Mouse (Mus musculus) adrenal gland (tissue): ENCODE measurements around the gene Smim24.

Experiments
- intact Hi-C: fragments of 180-260 bp; cut with DNase I; formaldehyde crosslinking; loops from one replicate; pipeline ENCODE4 v1.15.1; 2025

The Smim24 gene

GRCm38 (mm10) chr10:81365073-81365472, 27.8 kb upstream of the Smim24 start:
- intact Hi-C loops = no loop called here

GRCm38 (mm10) chr10:81365672-81366476, 27.0 kb upstream of the Smim24 start, which contains the start of gene 4930404N11Rik:
Gene 4930404N11Rik, minus strand, starts transcription at chr10:81365816.
- intact Hi-C loops = no loop called here

- intact Hi-C loops = no loop called here
Measured at GRCm38 (mm10) chr10:81366477-81367206, 26.2 kb upstream of the Smim24 start.

GRCm38 (mm10) chr10:81367207-81367495, 25.7 kb upstream of the Smim24 start:
- intact Hi-C loops = no loop called here

- intact Hi-C loops = no loop called here
Measured at GRCm38 (mm10) chr10:81375322-81375721, 17.5 kb upstream of the Smim24 start.

- intact Hi-C loops = no loop called here
Measured at GRCm38 (mm10) chr10:81376561-81377361, 16.1 kb upstream of the Smim24 start.

GRCm38 (mm10) chr10:81377362-81377664, 15.5 kb upstream of the Smim24 start:
- intact Hi-C loops = no loop called here

GRCm38 (mm10) chr10:81377793-81378552, 14.9 kb upstream of the Smim24 start, which contains the start of gene Fzr1:
Gene Fzr1, minus strand, starts transcription at chr10:81378516.
- intact Hi-C loops = no loop called here

- intact Hi-C loops = no loop called here
Measured at GRCm38 (mm10) chr10:81378553-81379182, 14.2 kb upstream of the Smim24 start.

GRCm38 (mm10) chr10:81379183-81379553, 13.7 kb upstream of the Smim24 start:
- intact Hi-C loops = no loop called here

GRCm38 (mm10) chr10:81379809-81380378, 13.0 kb upstream of the Smim24 start:
- intact Hi-C loops = no loop called here

GRCm38 (mm10) chr10:81382039-81382438, 10.8 kb upstream of the Smim24 start:
- intact Hi-C loops = no loop called here

- intact Hi-C loops = no loop called here
Measured at GRCm38 (mm10) chr10:81383802-81384604, 8.8 kb upstream of the Smim24 start, which contains the start of the genes Dohh and Gm48551. Gene Dohh, plus strand, starts transcription at chr10:81384428. Gene Gm48551, plus strand, starts transcription at chr10:81384466.

GRCm38 (mm10) chr10:81384605-81384982, 8.3 kb upstream of the Smim24 start:
- intact Hi-C loops = no loop called here

GRCm38 (mm10) chr10:81385603-81386306, 7.1 kb upstream of the Smim24 start:
- intact Hi-C loops = no loop called here

GRCm38 (mm10) chr10:81387716-81388115, 5.1 kb upstream of the Smim24 start:
- intact Hi-C loops = no loop called here

- intact Hi-C loops = no loop called here
Measured at GRCm38 (mm10) chr10:81388505-81389055, 4.3 kb upstream of the Smim24 start, which contains the start of gene Gm48552. Gene Gm48552, plus strand, starts transcription at chr10:81389005.

GRCm38 (mm10) chr10:81389373-81389772, 3.5 kb upstream of the Smim24 start:
- intact Hi-C loops = no loop called here
